Mouse (Mus musculus): ENCODE data around the gene Zfp651. TPM values are rescaled to one million over a fixed set of nuclear protein-coding genes. Genes with fewer than 3 reads are reported as not detected.

Gene Zfp651
- total and polyA plus RNA-seq, 2 experiments from 2014 or later: 22.8 to 59.7 TPM

DNA sequence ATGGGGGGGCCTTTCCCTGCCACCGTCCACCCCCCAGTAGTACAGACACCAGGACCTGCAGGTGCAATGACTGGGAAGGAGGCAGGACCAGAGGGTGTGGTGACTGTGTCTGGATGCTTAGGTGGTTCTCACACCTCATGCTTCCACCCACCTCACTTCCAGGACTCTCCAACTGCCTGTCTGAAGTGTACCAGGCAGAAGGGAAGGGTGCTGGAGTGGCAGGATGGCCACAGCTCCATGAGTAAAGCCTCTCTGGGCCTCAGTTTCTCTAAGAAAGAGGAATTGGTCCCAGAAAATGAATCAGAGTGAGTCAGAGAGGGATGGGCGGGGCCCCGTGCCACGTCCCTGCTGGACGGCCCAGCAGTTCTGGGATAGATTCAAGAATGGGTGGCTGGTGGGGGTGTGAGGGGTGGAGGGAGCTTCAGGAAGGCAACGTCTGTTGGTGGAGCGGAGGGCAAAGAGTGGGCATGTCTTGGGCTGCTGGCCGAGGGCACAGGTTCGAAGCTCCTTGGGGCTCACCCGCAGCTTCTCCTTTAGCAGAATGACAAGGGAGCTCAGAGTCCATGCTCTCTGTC, 2.0 kb downstream of the Zfp651 start:
- peaks cover 35% of the 10 kb centered on the region for H3K36me3 ChIP-seq (ENCODE audit: insufficient read depth, low read length)
- ATAC-seq (ENCODE audit: low FRiP score): no peak
- DNase-seq (ENCODE audit: low spot score): no peak
- H3K27ac ChIP-seq (ENCODE audit: low read depth, low read length): no peak overlapping the region
- H3K4me3 ChIP-seq (ENCODE audit: low read depth, low read length): peak overlapping the region; percentile 92
- no peaks in the 10 kb centered on the region for H3K9me3 ChIP-seq (ENCODE audit: low read length)
- peak overlapping the region; percentile 66 for H3K4me2 ChIP-seq (ENCODE audit: low read depth, low read length, poor library complexity, severe bottlenecking)
- 56% methylated on average over 10 of the region's 10 CpGs for WGBS
- TF ChIP-seq CTCF (IDR thresholded peaks at IDR 0.05): no peak
- peaks cover 7% of the 10 kb centered on the region for H3K4me1 ChIP-seq (ENCODE audit: insufficient read depth, low read length)
- H3K9ac ChIP-seq (replicated peaks; ENCODE audit: low read length, poor library complexity, severe bottlenecking): peak overlapping the region; percentile 97
- H3K27me3 ChIP-seq (ENCODE audit: insufficient read depth, low read length): no peaks in the 10 kb centered on the region

DNA sequence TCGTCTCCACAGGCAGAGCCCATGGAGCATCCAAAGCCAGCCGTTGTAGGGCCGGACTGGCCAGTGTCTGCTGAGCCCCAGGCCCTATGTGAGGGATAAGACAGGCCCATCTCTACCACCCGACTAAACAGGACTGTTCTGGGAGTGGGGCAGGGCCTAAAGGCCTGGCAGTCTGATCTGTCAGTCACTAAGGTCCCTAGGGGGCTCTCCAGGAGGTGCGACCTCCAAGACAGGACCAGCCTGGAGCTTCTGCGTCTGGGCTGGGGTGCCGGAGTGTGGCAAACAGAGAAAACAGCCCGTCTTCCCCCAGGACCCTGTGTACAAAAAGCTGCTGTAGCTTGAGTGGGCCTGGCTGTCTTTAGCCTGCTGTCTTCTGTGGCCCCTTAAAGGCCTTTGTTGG, 2.7 kb downstream of the Zfp651 start:
- Histone ChIP-seq H3K4me3 (ENCODE audit: low read depth, low read length) (no peak overlapping the region), H3K27ac (ENCODE audit: low read depth, low read length) (no peak overlapping the region), H3K36me3 (ENCODE audit: insufficient read depth, low read length) (peaks cover 34% of the 10 kb centered on the region), H3K4me1 (ENCODE audit: insufficient read depth, low read length) (peaks cover 7% of the 10 kb centered on the region), H3K9ac (replicated peaks; ENCODE audit: low read length, poor library complexity, severe bottlenecking) (0 out of 2 replicates have a peak overlapping the region, but pooled peaks have one; percentile 8), H3K4me2 (ENCODE audit: low read depth, low read length, poor library complexity, severe bottlenecking) (no peak overlapping the region), H3K27me3 (ENCODE audit: insufficient read depth, low read length) (no peaks in the 10 kb centered on the region), H3K9me3 (ENCODE audit: low read length) (no peaks in the 10 kb centered on the region)
- no peak for DNase-seq (ENCODE audit: low spot score)
- 64% methylated on average over 8 of the region's 8 CpGs for WGBS
- TF ChIP-seq CTCF (IDR thresholded peaks at IDR 0.05): no peak
- no peak for ATAC-seq (ENCODE audit: low FRiP score)

DNA sequence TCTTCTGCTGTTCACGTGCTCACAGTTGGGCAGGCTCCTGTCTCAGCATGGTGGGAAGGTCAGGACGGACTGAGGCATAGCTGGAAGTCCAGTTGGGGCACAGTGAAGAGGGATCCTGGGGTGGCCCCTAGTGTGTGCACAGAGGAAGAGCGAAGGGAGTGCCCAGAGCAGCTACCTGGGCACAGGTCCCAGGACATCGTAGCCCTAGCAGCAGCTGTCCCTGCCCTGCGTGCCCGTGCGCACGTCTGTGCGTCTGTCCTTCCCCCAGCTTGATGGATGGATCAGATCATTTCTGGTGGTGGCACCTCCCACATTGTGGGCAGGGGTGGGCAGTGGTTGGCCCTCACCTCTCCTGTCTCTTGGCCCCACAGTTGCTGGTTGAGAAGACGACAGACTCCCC, 3.1 kb downstream of the Zfp651 start:
- peaks cover 7% of the 10 kb centered on the region for H3K4me1 ChIP-seq (ENCODE audit: insufficient read depth, low read length)
- H3K9ac ChIP-seq (replicated peaks; ENCODE audit: low read length, poor library complexity, severe bottlenecking): no peak overlapping the region
- H3K27me3 ChIP-seq (ENCODE audit: insufficient read depth, low read length): no peaks in the 10 kb centered on the region
- no peak overlapping the region for H3K4me2 ChIP-seq (ENCODE audit: low read depth, low read length, poor library complexity, severe bottlenecking)
- peaks cover 38% of the 10 kb centered on the region for H3K36me3 ChIP-seq (ENCODE audit: insufficient read depth, low read length)
- no peak overlapping the region for H3K27ac ChIP-seq (ENCODE audit: low read depth, low read length)
- DNase-seq (ENCODE audit: low spot score) (no peak), ATAC-seq (ENCODE audit: low FRiP score) (no peak)
- no peak overlapping the region for H3K4me3 ChIP-seq (ENCODE audit: low read depth, low read length)
- WGBS: 91% methylated on average over 10 of the region's 10 CpGs
- TF ChIP-seq CTCF (IDR thresholded peaks at IDR 0.05): no peak
- no peaks in the 10 kb centered on the region for H3K9me3 ChIP-seq (ENCODE audit: low read length)

DNA sequence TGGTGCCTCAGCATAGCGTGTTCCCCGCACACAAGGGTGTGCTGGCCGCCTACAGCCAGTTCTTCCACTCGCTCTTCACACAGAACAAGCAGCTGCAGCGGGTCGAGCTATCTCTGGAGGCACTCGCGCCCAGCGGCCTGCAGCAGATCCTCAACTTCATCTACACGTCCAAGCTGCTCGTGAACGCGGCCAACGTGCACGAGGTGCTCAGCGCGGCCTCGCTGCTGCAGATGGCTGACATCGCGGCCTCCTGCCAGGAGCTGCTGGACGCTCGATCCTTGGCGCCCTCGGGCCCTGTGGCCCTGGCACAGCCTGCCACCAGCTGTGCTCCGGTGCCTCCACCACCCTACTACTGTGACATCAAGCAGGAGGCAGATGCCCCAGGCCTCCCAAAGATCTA, 3.6 kb downstream of the Zfp651 start:
- no peak for ATAC-seq (ENCODE audit: low FRiP score)
- no peak for DNase-seq (ENCODE audit: low spot score)
- TF ChIP-seq CTCF (IDR thresholded peaks at IDR 0.05): no peak
- no peak overlapping the region for H3K9ac ChIP-seq (replicated peaks; ENCODE audit: low read length, poor library complexity, severe bottlenecking)
- peaks cover 43% of the 10 kb centered on the region for H3K36me3 ChIP-seq (ENCODE audit: insufficient read depth, low read length)
- H3K27me3 ChIP-seq (ENCODE audit: insufficient read depth, low read length): no peaks in the 10 kb centered on the region
- no peak overlapping the region for H3K27ac ChIP-seq (ENCODE audit: low read depth, low read length)
- 87% methylated on average over 25 of the region's 25 CpGs for WGBS
- H3K4me2 ChIP-seq (ENCODE audit: low read depth, low read length, poor library complexity, severe bottlenecking): no peak overlapping the region
- H3K4me1 ChIP-seq (ENCODE audit: insufficient read depth, low read length): peaks cover 7% of the 10 kb centered on the region
- no peak overlapping the region for H3K4me3 ChIP-seq (ENCODE audit: low read depth, low read length)
- H3K9me3 ChIP-seq (ENCODE audit: low read length): no peaks in the 10 kb centered on the region

DNA sequence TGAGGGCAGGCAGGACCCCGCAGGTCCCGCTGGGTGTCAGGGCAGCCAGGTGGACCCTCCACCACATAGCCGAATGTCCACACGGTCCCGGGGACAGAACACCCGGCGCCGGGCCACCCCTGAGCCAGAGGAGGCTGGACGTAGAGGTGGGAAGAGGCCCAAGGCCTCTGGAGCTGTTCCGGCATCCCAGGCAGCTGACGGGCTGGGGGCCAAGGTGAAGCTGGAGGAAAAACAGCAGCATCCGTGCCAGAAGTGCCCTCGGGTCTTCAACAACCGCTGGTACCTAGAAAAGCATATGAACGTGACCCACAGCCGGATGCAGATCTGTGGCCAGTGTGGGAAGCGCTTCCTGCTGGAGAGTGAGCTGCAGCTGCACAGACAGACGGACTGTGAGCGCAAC, 4.6 kb downstream of the Zfp651 start:
- 88% methylated on average over 19 of the region's 19 CpGs for WGBS
- Histone ChIP-seq H3K4me1 (ENCODE audit: insufficient read depth, low read length) (peaks cover 7% of the 10 kb centered on the region), H3K36me3 (ENCODE audit: insufficient read depth, low read length) (peaks cover 53% of the 10 kb centered on the region), H3K27me3 (ENCODE audit: insufficient read depth, low read length) (no peaks in the 10 kb centered on the region), H3K9ac (replicated peaks; ENCODE audit: low read length, poor library complexity, severe bottlenecking) (no peak overlapping the region), H3K4me3 (ENCODE audit: low read depth, low read length) (no peak overlapping the region), H3K4me2 (ENCODE audit: low read depth, low read length, poor library complexity, severe bottlenecking) (no peak overlapping the region), H3K9me3 (ENCODE audit: low read length) (no peaks in the 10 kb centered on the region), H3K27ac (ENCODE audit: low read depth, low read length) (no peak overlapping the region)
- ATAC-seq (ENCODE audit: low FRiP score) (no peak), DNase-seq (ENCODE audit: low spot score) (no peak)
- no peak for TF ChIP-seq CTCF (IDR thresholded peaks at IDR 0.05)

DNA sequence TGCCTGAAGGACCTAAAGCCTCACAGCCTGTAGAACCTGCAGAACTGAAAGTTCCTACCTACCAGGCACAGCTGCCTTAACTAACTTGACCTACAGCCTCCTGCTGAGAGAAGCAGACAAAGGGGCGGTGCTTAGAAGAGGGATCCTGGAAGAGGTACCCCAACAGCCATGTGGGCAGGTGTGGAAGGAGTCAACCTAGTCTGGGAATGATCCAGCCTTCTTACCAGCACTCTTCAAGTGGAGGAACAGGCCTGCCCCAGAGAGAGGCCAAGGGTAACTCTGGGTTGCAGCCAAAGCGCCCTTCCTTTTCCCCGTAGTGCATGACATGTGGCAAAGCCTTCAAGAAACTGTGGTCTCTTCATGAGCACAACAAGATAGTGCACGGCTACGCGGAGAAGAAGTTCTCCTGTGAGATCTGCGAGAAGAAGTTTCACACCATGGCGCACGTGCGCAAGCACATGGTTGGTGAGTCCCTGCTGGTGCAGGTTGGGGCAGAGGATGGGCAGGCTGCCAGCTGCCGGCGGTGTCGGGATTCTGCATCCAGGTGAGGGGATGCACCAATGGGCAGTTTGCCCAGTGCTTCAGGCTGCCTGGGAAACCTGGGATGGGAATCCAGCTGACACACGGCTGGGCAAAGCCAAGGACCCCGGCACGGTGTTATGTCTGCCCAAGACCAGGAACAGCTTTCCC, 6.2 kb downstream of the Zfp651 start:
- Histone ChIP-seq H3K4me2 (ENCODE audit: low read depth, low read length, poor library complexity, severe bottlenecking) (no peak overlapping the region), H3K4me1 (ENCODE audit: insufficient read depth, low read length) (peaks cover 7% of the 10 kb centered on the region), H3K4me3 (ENCODE audit: low read depth, low read length) (no peak overlapping the region), H3K9me3 (ENCODE audit: low read length) (no peaks in the 10 kb centered on the region), H3K36me3 (ENCODE audit: insufficient read depth, low read length) (peaks cover 60% of the 10 kb centered on the region), H3K9ac (replicated peaks; ENCODE audit: low read length, poor library complexity, severe bottlenecking) (no peak overlapping the region), H3K27ac (ENCODE audit: low read depth, low read length) (no peak overlapping the region), H3K27me3 (ENCODE audit: insufficient read depth, low read length) (no peaks in the 10 kb centered on the region)
- DNase-seq (ENCODE audit: low spot score): no peak
- TF ChIP-seq CTCF (IDR thresholded peaks at IDR 0.05): no peak
- 93% methylated on average over 16 of the region's 16 CpGs for WGBS
- no peak for ATAC-seq (ENCODE audit: low FRiP score)

All from midbrain, postnatal 0 days (tissue).